Mouse (Mus musculus): ENCODE results near the gene Dpp8. TPM values are rescaled to one million over a fixed set of nuclear protein-coding genes. Genes with fewer than 3 reads are reported as not detected.

Dpp8 gene
- total RNA-seq, 2 experiments from 2014 or later = 95.9 to 112 TPM

DNA sequence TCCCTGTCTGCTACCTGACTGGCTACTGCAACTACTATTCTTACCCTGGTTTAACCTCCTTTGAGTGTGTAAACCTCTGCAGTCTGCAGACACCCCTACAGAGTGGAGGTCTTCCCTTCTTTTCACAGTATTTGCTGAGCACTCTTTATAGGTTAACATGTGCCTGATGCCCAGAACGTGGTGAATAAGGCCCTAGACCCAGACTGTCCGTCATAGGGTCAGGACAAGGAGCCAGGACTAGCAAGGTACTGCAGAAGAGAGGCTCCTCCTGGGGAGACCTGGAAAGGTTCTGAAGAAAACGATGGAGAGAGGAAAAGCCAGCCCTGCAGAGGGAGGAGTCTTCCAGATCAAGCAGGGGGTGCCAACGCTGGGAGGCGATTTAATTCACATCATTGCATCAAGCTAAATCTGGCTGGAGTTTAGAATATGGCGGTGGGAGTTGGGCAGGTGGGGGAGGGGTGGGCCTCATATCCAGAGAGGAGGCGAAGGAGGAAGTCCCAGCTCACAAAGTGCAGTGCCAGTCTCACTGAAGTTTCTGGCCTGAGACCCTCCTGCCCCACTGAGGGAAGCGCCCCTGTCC is 71.0 kb downstream of the Dpp8 start:
- no peak for DNase-seq
- Histone ChIP-seq H3K4me3 (peak overlapping the region; percentile 89), H3K27ac (peak overlapping the region; percentile 90)
- intact Hi-C loops (cut with DNase I) = no loop called here
- no peak for TF ChIP-seq CTCF (IDR thresholded peaks at IDR 0.05)

DNA sequence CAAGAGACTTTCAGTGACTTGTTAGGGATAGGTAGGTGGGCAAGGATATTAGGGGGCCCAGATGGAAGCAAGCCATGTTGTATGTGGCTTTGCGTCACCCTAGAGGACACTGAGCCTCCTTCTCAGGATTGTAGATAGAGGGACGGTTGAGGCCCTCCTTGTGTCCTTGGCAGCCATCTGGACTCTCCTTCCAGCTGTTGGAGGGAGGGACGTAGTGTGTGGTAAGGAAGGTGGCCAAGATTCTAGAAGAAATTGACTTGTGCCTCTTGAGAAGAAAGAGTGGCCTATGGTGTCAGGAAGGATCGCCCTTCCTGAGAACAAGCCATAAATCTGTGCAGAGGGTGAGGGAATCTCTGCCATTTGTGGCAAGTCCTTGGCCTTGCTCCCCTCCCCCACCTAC is 74.6 kb downstream of the Dpp8 start:
- no peak overlapping the region for H3K4me3 ChIP-seq
- DNase-seq = no peak
- intact Hi-C loops (cut with DNase I) = no loop called here
- TF ChIP-seq CTCF (IDR thresholded peaks at IDR 0.05) = no peak
- H3K27ac ChIP-seq = no peak overlapping the region

DNA sequence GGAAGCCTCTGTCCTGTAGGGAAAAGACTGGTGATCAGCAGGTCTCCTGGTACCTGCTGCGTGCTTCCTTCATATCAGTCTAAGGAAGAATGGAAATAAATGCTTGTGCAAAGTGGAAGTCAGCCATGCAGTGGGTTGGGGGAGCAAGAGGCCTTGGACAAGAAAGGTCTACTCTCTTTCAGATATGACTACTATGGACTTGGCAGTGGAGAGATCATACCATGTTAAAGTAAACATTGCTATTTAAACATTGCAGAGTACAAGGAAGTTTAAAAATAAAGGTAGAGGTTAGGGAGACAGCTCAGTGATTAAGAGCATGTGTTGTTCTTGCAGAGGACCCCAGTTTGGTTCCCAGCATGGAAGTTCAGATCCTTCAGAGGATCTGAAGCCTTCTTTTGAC is 75.7 kb downstream of the Dpp8 start:
- no peak for TF ChIP-seq CTCF (IDR thresholded peaks at IDR 0.05)
- Histone ChIP-seq H3K27ac (no peak overlapping the region), H3K4me3 (no peak overlapping the region)
- no peak for DNase-seq
- intact Hi-C loops (cut with DNase I) = no loop called here

DNA sequence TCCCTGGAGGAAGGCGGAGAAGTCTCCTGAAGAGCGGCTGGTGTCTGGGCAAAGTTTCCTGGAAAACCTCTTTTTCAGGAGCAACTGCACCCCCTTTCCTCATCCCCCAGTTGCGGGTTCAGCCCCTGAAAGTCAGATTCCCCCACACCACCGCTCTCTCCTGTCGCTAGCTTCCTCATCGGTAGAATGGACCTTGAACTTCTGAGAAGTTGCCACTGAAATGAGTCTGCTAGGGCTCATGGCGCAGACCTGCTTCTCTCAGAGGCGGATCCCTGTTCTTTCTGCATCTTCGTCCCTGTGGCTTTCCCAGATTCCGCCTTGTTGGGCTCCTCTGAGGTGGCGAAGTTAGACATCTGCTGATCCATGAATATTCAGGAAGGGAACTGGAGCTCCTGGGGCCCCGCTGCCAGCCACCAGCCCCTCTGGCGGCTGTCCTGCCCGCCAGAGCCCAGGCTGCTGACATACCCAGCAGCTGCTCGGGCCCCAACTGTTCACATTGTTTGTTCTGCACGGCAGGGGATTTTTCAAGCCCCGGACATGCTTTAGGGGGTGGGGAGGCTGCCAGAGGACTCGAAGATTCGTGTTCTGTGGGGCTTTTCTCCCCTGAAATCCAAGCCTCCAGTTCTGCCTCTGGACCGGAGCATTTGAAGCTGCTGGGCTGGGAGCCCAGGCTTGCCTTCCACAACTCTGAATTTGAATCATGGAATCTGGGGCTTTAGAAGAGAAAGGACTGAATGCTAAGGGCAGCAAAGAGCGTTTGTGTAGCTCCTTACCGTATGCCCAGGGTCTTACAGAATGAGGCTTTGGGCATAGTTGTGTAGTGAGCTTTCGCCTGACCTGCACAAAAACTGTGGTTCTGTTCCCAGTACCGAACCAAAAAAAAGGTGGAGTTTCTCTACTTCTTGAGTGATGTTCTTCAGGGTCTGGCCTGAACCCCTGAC is 77.2 kb downstream of the Dpp8 start:
- intact Hi-C loops (cut with DNase I) = no loop called here
- Histone ChIP-seq H3K27ac (peak overlapping the region; percentile 85), H3K4me3 (peak overlapping the region; percentile 45)
- TF ChIP-seq CTCF (IDR thresholded peaks at IDR 0.05) = no peak; the same call in 1 of the 2 replicates
- DNase-seq = peak; percentile 75

DNA sequence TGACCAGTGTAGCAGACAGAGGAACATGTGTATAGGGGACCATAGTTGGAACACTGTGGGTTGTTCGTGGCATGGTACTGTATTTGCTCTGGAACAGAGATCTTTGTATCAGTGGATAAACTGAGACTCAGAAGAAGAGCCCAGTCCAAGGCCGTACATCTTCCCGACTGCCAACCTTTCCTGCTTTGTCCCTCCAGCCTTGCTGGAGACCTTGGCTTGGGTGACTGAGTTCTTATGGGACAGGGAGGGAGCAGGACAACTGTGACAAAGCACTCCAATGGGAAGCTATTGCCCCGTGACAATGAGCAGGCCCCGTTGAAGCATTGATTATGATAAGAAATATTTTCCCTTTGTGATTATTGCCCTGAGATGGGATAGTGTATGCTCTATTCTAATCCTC is 79.5 kb downstream of the Dpp8 start:
- TF ChIP-seq CTCF (IDR thresholded peaks at IDR 0.05) = no peak
- peak overlapping the region; percentile 16; the same call in 1 of the 2 replicates for H3K27ac ChIP-seq
- no peak overlapping the region for H3K4me3 ChIP-seq
- intact Hi-C loops (cut with DNase I) = no loop called here
- no peak for DNase-seq

DNA sequence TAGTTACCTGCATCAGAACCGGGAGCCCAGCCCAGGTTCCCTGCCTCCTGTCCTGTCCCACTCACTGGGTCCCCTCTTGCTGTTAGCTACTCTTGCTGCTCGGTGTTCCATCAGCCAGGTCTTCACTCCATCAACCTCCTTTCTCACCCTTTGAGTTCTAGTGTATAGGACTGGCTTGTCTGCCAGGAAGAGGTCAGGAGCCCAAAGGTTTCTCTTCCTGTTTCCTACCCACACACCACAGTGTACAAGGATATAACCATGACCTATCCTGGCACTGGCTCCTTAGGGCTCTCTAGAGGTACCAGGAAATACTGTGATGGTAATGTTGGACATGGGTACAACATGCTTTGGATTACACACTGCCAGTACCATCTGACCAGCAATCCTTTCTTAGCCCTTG is 81.5 kb downstream of the Dpp8 start:
- no peak for TF ChIP-seq CTCF (IDR thresholded peaks at IDR 0.05)
- no peak overlapping the region for H3K4me3 ChIP-seq
- intact Hi-C loops (cut with DNase I) = no loop called here
- no peak for DNase-seq
- H3K27ac ChIP-seq = peak overlapping the region; percentile 86

DNA sequence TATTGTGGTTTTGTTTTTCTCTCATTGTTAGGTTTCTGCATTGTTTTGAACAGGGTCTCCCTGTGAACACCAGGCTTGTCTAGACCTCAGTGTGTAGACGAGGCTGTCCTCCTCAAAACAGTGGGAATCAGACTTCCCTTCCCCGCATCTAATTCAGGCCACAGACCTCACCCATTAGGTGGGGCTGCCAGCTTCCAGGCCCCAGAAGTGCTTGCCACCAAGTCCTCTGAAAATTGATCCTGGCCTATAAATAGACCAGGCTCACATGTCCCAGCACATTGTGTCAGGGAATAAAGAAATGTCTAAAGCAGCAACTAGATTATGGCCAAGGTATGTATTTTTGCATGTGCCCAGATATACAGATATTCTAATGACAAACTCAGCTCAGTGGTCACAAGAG is 83.7 kb downstream of the Dpp8 start:
- DNase-seq = peak; percentile 77

DNA sequence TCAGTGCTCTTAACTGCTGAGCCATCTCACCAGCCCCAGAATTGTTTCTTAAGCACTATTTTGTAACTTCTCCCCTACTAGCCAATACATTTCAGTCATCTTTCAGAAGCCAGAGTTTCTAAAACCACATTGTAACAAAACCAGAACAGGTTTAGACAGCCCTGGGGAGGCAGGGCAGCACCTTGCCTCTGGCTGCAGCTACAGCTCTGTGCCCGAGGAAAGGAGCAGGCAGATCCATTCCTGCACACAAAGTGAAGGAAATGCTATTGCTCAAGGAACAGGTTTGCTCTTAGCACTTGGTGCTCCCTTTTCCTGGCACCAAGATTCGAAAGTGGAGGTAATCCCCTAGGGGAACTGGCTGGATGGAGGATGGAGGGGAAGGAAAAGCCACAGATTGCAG is 85.3 kb downstream of the Dpp8 start:
- no peak for DNase-seq
- Histone ChIP-seq H3K4me3 (no peak overlapping the region), H3K27ac (peak overlapping the region; percentile 35; the same call in 1 of the 2 replicates)
- intact Hi-C loops (cut with DNase I) = loop anchor here (5.0 kb wide), 1 partner anchor 85 kb away; the partner anchor contains the start of gene Dpp8
- no peak for TF ChIP-seq CTCF (IDR thresholded peaks at IDR 0.05)

More for the DNA sequence above, 83.7 kb downstream of the Dpp8 start:
- Histone ChIP-seq H3K27ac (peak overlapping the region; percentile 86), H3K4me3 (0 out of 2 replicates have a peak overlapping the region, but pooled peaks have one; percentile 9)
- intact Hi-C loops (cut with DNase I) = loop anchor here (5.0 kb wide), 1 partner anchor 84 kb away; the partner anchor contains the start of gene Dpp8
- no peak for TF ChIP-seq CTCF (IDR thresholded peaks at IDR 0.05)

DNA sequence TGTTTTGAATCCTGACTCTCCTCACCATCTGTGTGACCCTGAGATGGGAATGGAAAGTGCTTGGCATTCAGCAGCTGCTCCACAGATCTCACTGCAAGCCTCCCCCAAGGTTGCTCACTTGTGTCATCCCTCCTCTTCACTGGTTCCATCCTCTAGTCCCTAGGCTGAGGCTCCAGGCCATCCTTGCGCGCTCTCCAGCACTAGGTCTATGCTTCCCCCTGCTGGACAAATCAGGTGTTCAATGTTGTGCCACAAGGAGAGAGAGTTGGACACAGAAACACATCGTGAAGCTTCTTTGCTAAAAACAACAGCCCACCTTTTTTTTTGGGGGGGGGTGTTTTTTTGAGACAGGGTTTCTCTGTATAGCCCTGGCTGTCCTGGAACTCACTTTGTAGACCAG is 88.7 kb downstream of the Dpp8 start:
- peak; percentile 86 for TF ChIP-seq CTCF (IDR thresholded peaks at IDR 0.05)
- no peak overlapping the region for H3K4me3 ChIP-seq
- intact Hi-C loops (cut with DNase I) = loop anchor here (5.0 kb wide), 2 partner anchors 44 to 109 kb away; no protein-coding TSS in a partner anchor
- H3K27ac ChIP-seq = no peak overlapping the region
- DNase-seq = peak; percentile 82

DNA sequence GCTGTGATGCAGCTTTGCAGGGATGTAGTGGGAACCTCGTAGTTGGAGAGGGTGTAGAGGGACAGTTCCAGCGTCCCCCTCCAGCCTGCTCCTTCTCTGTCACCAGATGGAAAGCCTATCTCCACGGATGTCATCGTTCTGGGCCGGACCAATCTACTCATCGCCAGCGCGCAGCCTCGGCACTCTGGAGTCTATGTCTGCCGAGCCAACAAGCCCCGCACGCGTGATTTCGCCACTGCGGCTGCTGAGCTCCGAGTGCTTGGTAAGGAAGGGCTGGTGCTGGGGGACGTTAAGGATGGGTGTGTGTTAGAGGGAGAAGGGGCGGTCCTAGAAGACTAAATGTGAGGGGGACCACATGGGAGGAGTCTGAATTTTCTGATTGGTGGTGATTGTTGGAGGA is 90.3 kb downstream of the Dpp8 start:
- intact Hi-C loops (cut with DNase I) = loop anchor here (5.0 kb wide), 2 partner anchors 45 to 110 kb away; no protein-coding TSS in a partner anchor
- H3K4me3 ChIP-seq = no peak overlapping the region
- no peak for TF ChIP-seq CTCF (IDR thresholded peaks at IDR 0.05)
- no peak overlapping the region for H3K27ac ChIP-seq
- DNase-seq = peak; percentile 18

DNA sequence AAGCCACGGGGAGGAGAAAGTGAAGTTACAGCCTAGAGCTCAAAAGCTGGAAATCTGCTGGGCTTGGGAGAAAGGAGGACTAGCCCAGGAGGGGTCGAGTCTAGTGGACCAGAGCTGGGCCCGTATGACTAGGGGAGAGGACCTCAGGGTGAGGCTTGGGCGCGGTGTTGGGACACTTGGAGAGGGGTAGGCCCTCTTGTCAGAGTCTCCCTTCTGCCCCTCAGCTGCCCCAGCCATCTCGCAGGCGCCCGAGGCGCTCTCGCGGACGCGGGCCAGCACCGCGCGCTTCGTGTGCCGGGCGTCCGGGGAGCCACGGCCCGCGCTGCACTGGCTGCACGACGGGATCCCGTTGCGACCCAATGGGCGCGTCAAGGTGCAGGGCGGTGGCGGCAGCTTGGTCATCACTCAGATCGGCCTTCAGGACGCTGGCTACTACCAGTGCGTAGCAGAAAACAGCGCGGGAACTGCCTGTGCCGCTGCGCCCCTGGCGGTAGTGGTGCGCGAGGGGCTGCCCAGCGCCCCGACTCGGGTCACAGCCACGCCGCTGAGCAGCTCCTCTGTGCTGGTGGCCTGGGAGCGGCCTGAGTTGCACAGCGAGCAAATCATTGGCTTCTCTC is 91.4 kb downstream of the Dpp8 start:
- intact Hi-C loops (cut with DNase I) = loop anchor here (5.0 kb wide), 2 partner anchors 46 to 111 kb away; no protein-coding TSS in a partner anchor
- no peak for DNase-seq
- Histone ChIP-seq H3K27ac (no peak overlapping the region), H3K4me3 (peak overlapping the region; percentile 52)
- TF ChIP-seq CTCF (IDR thresholded peaks at IDR 0.05) = peak; percentile 49

DNA sequence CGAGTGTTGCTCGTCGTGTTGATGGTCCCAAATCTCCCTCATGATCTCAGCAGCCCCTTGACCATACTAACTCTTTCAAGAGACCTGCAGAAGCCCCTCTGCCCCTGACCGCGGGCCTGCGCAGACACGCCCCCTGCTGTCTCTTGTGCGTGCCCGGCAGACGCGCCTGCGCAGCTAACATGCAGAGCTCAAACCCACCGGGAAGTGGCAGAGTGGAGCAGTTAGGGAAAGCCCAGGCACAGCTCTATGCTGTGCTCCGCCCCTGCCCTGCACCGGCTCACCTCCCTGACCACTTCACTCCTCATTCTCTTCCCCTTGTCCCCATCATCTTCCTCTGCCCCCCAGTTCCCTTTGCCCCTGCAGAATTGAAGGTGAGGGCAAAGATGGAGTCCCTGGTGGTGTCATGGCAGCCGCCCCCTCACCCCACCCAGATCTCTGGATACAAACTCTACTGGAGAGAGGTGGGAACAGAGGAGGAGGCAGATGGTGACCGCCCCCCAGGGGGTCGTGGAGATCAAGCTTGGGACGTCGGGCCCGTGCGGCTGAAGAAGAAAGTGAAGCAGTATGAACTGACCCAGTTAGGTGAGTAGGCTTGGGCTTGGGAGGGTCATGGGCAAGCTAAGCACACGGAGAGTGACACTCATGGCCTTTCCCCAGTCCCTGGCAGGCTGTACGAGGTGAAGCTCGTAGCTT is 96.1 kb downstream of the Dpp8 start:
- TF ChIP-seq CTCF (IDR thresholded peaks at IDR 0.05) = peak; percentile 29
- no peak for DNase-seq
- Histone ChIP-seq H3K27ac (no peak overlapping the region), H3K4me3 (peak overlapping the region; percentile 44)
- intact Hi-C loops (cut with DNase I) = no loop called here

Data from gastrocnemius, adult 2 months (tissue).